Mouse (Mus musculus) embryonic stem cell, embryonic (primary cell): ENCODE measurements around the gene Paxx.

Source experiments
- CTCF ChIA-PET, 4 experiments: fragments of 300-600 bp in 2 of 4; fragments of 350-600 bp in 2 of 4; sonication (Branson Sonifier 250); formaldehyde crosslinking; loops; one replicate each; lab custom pipeline; 2022; ENCODE audit warnings: inconsistent platforms in 2 of 4; lab: Charles Lee
- POLR2A ChIA-PET, 4 experiments: fragments of 300-600 bp in 2 of 4; fragments of 350-600 bp in 2 of 4; sonication (Branson Sonifier 250); formaldehyde crosslinking; loops; one replicate each; lab custom pipeline; 2022; ENCODE audit warnings: antibody characterized with exemption in 4 of 4, inconsistent platforms in 1 of 4; lab: Charles Lee

The Paxx gene

GRCm38 (mm10) chr2:25413436-25413835 lies 47.5 kb downstream of the Paxx start:
- ChIA-PET CTCF (interaction anchor here in 2 of 4 experiments (0.8 to 3.1 kb wide), 8 partner anchors 9 to 134 kb away, joined by 3 to 11 read pairs (median 5); partner anchors contain the start of genes Abca2 (in 1 of the 2) and Fut7 (in 1 of the 2)), POLR2A (interaction anchor here in 1 of 4 experiments (0.6 to 1.4 kb wide), 2 partner anchors 12 to 97 kb away, joined by 3 read pairs; no protein-coding TSS in a partner anchor)

DNA sequence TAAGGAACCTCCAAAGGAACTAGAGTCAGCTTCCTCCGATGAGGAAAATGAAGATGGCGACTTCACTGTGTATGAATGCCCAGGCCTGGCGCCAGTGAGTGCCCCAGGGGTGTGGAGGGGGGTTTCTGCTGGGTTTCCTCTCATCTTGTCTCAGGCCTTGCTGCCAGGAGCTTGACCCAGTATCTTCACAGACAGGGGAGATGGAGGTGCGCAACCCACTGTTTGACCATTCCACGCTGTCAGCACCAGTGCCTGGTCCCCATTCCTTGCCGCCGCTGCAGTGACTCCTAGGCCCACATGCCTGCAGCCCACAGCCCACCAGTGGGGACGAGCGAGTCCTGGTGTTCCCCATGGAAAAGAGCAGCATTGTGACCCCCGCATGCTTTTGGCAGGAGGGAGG lies 52.0 kb downstream of the Paxx start:
- ChIA-PET POLR2A (no interaction called here), CTCF (interaction anchor here in 3 of 4 experiments (0.5 to 1.0 kb wide), 4 partner anchors 13 to 172 kb away, joined by 3 to 4 read pairs (median 3); partner anchors contain the start of gene Ajm1 (in 1 of the 3))
